Mouse (Mus musculus) testis, adult 2 months (tissue): ENCODE data around the gene P2ry1.

Experiments
- CTCF ChIP-seq: fragments of 200-500 bp; IDR thresholded peaks from 2 replicates; pipeline ENCODE4 v1.5.1; 2012; ENCODE audit warnings: low read depth, mild to moderate bottlenecking, inconsistent platforms, low read length, moderate library complexity; ENCODE audit not compliant: control insufficient read depth, insufficient read depth, insufficient replicate concordance
- POLR2A ChIP-seq: fragments of 200-500 bp; IDR thresholded peaks from 2 replicates; pipeline ENCODE4 v1.6.1; 2012; ENCODE audit warnings: low read depth, mild to moderate bottlenecking, inconsistent platforms, low read length, moderate library complexity; ENCODE audit not compliant: control insufficient read depth

GRCm38 (mm10) chr3:60958769-60959168 is 43.8 kb upstream of the P2ry1 start:
- TF ChIP-seq CTCF (no peak), POLR2A (no peak)
